Mouse (Mus musculus) heart, embryonic 16.5 days (tissue): ENCODE data around the gene Zc3h8. TPM values are rescaled to one million over a fixed set of nuclear protein-coding genes. Genes with fewer than 3 reads are reported as not detected.

Source experiments
- microRNA-seq: library from miRNA; unstranded; fragments of <30 nt; microRNA quantifications from one replicate; pipeline ENCODE4, GENCODE M21; 2017
- polyA plus RNA-seq: library from polyadenylated mRNA; unstranded; fragments of >200 nt; fragmentation: Nextera tagmentation; extraction: Ambion mirVana; gene quantifications from 2 replicates; pipeline ENCODE4 v1.2.1, GENCODE M21; 2015

The Zc3h8 gene
- polyA plus RNA-seq, 1 experiment from 2014 or later = 5.2 TPM

Small RNAs within 50 kb of the gene (microRNA-seq; reads per million reads assigned to microRNA genes)
- not detected for gene Gm22859

Other genes starting within 250 kb of the Zc3h8 start
- gene Mertk, start 245.1 kb downstream of the Zc3h8 start, polyA plus RNA-seq = 3.7 and 4.2 TPM in 2 replicates
- gene Tmem87b, start 126.0 kb downstream of the Zc3h8 start, polyA plus RNA-seq = 25.3 and 28.5 TPM in 2 replicates
- gene Fbln7, start 81.1 kb downstream of the Zc3h8 start, polyA plus RNA-seq = 1.6 TPM in 2 replicates
- 0.89 and 1.3 TPM in 2 replicates for gene Zc3h6, start 23.3 kb upstream of the Zc3h8 start, polyA plus RNA-seq
- gene Gm10762, start 23.6 kb upstream of the Zc3h8 start, polyA plus RNA-seq = 8.6 and 10.6 TPM in 2 replicates
- 0.09 and 0.10 TPM in 2 replicates for gene Vinac1, start 104.1 kb upstream of the Zc3h8 start, polyA plus RNA-seq
- gene Ttl, start 121.9 kb upstream of the Zc3h8 start, polyA plus RNA-seq = 7.0 and 8.4 TPM in 2 replicates
- 15.2 and 16.0 TPM in 2 replicates for gene Polr1b, start 156.9 kb upstream of the Zc3h8 start, polyA plus RNA-seq
- 17.6 and 18.2 TPM in 2 replicates for gene Chchd5, start 185.6 kb upstream of the Zc3h8 start, polyA plus RNA-seq